Mouse (Mus musculus): Measurements from ENCODE around the gene Cmklr1.

GRCm38 (mm10) chr5:113685471-113685870 is 35.2 kb upstream of the Cmklr1 start:
- TF ChIP-seq CTCF (IDR thresholded peaks at IDR 0.05; ENCODE audit: borderline replicate concordance, insufficient read depth, low read depth, low read length) = no peak
- TF ChIP-seq POLR2A (IDR thresholded peaks at IDR 0.05; ENCODE audit: borderline replicate concordance, insufficient read depth, low read length) = no peak
